Mouse (Mus musculus): ENCODE data around the gene Pphln1.
A peak's percentile ranks its signal among the peaks of the same experiment; 100 is the strongest.
"Not testable (repeated sequence)": the region's sequence is repeated elsewhere in the genome, so short reads cannot be mapped to it uniquely, and the experiment has no call there.

The Pphln1 gene

DNA sequence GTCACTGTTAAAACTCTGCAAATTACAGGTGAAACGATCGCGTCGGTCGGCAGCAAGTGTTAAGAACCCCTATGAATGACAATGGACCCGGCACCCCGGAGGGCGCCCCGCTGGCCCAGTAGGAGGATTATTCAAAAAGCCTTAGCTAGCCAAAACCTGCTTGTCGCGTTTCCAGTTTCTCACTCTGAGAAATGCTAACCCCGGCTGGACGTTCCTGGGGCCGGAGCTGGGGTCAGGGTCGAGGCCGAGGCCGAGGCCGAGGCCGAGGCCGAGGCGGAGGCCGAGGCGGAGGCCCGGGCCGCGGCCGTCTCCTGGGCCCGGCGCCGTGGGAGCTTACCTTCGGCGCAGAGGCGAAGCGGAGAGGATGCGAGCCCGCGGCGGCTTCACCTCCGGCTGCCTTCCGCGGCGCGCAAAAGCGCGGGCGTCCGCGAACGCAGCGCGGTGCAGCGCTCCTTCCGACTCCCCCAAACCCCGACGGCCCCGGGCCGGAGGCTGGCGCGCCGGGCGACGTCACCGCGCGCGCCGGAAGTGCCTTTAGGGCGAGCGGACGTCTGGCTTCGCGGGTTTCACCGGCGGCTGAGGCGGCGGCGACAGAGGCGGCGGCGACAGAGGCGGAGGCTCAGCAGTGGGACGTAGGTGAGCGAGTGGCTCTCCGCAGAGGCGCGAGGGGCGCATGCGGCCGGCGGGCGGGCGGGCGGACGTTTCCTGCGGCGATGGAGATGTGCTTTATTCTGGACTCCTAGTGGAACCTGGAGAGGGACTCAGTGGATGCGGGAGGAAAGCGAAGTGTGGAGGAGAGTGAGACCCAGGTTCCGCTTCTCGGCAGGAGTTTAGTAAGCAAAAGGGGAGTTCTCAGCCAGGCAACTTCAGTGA lies at the start of gene Pphln1, which contains the start of gene Zcrb1:
Gene Pphln1, plus strand, starts transcription at position 525 of the 873 bp plus-strand sequence.
Gene Zcrb1, minus strand, starts transcription at position 509 of the 873 bp plus-strand sequence.
- peak; percentile 89 to 92 for DNase-seq

DNA sequence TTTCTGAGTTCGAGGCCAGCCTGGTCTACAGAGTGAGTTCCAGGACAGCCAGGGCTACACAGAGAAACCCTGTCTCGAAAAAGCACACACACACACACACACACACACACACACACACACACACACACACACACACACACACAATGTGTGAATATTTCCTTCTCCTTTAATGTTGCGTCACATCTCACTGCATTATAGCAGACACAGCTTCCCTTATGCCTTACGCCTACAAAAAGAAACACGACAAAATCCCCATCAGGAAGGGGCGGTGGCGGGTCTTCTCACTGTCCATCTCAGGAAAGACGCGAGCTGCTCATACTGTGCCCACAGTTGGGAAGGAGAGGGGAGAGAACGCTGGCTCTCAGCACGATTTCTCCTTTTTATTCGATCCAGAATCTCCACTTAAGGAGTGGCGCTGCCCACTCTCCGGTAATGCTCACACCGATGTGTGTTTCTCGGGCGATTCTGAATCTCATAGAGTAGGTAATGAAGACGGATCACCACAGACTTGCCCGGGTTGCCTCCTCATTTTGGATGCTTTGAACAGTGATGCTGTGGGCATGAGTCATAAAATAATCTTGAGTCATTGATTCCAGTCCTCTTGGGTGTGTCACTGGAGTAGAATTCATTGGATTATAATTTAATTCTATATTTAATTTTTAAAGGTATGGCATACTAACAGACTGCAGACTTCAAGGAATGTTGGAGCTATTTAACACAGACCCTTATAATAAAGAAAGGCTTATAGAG lies 39.6 kb upstream of the Pphln1 start:
- no peak for DNase-seq

DNA sequence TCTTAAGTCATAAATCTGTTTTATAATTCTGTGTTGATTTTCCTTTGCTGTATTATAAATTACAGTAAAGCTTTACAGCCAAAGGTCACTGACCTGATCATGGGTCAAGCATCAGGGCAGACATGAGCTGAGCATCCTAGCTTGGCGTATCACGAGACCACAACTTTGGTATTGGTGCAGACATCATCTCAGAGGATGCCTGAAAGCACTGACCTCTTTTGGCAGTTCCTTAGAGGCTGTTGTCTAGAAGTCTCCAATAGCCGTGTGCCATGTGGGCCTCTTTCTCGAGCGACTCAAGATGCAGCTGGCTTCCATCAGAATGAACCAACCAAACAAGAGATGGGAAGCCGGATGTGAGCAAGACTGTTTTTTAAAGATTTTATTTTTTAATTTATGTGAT lies 32.6 kb upstream of the Pphln1 start:
- DNase-seq, result no peak

DNA sequence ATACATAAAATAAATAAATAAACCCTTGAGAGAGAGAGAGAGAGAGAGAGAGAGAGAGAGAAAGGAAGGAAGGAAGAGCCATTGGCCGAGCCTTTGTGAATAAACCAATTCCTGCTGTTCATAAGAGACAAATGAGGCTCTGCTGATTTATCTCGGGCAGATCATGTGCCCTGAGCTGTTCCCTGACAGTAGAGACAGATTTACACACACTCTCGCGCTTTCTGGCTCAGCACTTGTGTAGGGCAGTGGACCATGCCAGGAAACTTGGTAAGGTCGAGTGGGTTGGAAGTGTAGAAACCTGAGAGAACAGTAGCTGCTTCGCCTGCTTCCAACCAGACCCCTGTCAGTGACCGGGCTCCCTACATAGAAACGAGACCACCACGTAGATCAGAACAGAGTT lies 29.6 kb upstream of the Pphln1 start:
- no peak for DNase-seq

DNA sequence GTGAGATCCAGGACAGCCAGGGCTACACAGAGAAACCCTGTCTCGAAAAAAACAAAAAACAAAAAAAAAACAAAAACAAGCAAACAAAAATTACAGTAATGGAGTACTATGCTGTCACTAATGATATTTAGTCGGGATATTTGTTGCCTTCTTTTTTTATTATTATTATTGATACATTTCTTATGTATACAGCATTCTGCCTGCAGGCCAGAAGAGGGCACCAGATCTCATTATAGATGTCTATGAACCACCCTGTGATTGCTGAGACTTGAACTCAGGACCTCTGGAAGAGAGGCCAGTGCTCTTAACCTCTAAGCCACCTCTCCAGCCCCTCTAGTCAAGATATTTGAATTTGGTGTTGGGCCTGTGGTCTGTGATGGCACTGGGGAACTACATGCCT lies 26.3 kb upstream of the Pphln1 start:
- DNase-seq, result no peak

DNA sequence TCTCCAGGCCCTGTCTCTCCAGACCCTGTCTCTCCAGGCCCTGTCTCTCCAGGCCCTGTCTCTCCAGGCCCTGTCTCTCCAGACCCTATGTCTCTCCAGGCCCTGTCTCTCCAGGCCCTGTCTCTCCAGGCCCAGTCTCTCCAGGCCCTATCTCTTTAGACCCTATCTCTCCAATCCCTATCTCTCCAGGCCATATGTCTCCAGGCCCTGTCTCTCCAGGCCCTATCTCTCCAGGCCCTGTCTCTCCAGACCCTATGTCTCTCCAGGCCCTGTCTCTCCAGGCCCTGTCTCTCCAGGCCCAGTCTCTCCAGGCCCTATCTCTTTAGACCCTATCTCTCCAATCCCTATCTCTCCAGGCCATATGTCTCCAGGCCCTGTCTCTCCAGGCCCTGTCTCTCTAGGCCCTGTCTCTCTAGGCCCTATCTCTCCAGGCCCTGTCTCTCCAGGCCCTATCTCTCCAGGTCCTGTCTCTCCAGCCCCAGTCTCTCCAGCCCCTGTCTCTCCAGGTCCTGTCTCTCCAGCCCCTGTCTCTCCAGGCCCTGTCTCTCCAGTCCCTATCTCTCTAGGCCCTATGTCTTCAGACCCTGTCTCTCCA lies 25.5 kb upstream of the Pphln1 start:
- not testable (repeated sequence) for DNase-seq

DNA sequence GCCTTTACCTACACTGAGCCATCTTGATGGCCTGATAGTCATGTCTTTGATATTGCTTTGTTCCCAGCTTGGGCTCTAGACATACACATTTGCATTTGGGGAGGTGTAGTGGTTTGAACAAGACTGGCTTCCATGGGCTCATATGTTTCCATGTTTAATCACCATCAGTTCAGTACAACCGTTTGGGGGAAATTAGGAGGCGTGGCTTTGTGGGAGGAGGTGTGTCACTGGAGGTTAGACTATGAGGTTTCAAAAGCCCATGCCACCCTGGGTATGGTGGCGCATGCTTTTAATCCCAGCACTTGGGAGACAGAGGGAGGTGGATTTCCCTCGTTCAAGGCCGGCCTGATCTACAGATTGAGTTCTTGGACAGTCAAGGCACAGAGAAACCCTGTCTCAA lies 22.5 kb upstream of the Pphln1 start:
- no peak for DNase-seq

DNA sequence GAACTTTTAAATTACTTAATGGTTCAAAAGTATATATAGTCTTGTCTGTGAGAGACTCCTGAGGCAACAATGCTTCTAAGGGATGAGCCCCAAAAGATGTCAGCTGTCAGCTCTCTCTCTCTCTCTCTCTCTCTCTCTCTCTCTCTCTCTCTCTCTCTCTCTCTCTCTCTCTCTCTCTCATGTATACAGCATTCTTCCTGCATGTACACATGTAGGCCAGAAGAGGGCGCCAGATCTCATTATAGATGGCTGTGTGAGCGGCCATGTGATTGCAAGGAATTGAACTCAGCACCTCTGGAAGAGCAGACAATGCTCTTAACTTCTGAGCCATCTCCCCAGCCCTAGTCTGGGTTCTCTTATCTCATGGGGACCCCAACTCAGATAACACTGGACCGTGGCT lies 19.0 kb upstream of the Pphln1 start:
- DNase-seq, result no peak

DNA sequence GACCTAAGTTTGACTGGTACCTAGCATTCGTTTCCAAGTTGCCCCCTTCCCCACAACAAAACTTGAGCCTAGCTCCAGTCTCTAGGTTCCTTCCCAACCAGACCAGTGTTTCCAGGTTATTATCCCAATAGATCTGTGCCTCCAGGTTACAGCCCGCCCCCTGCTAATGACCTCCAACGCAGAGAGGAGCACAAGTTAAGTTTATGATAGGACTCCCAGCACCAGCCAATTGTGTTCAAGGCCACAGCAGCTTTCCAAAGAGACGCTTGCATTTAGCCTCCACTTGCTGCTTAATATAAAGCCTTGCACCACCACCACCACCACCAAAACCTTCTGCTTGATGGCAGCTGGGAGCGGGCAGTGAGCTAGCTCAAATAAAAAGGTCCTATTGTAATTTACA lies 16.8 kb upstream of the Pphln1 start:
- DNase-seq, result no peak

DNA sequence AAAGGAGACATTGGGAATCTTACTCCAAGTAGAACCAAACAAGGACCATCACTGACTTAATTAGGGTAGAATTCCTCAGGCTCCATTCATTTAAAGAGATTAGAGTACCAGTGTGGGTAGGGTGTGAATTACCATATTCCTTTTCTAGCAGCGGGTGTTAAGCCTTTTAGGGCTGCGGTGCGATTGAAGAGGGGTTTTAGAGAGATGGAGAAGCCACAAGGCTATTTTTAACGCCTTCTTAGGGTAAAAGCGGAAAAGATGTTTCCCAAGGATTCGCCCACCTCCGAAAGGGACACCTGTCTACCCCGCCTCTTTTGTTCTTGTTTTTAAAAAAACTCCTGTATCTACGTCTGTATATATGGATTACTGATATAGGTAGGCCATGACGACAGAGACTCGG lies 881 bp upstream of the Pphln1 start:
- no peak for DNase-seq

DNA sequence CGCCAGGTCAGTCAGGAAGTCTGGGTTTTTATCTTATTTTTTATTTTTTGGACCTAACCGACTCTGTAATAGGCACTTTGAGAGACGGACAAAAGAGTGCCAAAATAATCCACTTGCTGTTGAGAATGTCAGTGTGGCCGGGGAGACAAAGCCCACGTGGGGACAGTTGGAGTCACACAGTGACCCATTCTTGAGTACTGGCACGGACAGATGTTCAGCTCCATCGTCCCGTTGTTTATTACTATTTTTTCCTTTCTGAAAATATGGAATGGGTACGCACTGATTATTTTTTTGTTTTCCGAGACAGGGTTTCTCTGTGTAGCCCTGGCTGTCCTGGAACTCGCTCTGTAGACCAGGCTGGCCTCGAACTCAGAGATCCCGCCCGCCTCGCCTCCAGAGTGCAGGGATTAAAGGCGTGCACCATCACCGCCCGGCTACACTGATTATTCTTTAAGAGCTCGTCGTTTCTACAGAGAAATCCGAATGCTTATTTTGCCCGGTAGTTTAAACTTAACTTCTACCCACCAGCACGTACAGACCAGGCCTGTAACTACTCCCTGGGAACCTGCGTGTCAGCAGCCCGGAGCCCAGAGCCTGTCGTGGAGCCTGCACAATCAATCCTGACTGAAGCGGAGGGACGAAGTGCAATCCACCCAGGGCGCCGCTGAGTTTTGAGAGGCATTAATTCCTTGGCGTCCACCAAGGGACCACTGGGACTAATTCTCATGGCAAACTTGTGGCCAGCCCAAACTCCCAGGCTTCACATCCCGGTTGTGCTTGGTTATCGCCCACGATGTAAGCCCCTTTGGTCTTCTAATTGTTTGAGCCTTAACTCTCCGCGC lies 770 bp downstream of the Pphln1 start:
- DNase-seq, result peak; percentile 6 to 20

DNA sequence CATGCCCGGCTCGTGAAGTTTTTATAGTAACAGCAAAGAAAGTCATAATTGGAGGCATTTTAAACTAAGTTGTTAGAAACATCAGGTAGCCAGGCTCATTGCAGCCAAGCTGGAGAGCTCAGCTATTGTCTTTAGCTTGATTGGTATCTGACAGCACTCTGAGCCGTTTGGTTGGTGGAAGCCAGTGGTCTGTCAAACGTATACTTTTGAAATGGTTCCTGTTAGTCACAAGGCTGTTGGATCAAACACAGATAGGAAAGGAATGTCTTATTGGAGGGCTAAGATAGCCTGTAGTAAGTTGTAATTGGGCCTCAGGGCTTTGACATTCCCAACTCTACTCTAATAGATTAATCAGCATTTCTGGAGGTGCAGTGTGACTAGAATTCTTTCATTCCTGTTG lies 3.3 kb downstream of the Pphln1 start:
- DNase-seq, result no peak

DNA sequence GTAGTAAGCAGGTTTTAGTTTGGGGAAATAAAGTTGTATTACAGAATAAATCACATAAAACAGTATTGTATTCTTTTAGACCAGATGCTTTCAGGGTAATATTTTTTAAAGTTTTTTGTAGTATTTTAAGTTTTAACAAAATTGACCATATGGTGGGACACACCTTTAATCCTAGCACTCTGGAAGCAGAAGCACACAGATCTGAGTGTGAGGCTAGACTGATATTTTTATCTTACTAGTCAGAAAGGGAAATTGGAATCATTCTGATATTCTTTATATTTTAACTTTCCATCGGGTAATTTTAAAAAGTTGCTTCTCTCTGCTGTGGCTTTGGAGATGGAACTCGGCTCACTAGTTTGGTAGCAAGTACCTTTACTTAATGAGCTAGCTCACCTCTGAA lies 4.6 kb downstream of the Pphln1 start:
- DNase-seq, result no peak

DNA sequence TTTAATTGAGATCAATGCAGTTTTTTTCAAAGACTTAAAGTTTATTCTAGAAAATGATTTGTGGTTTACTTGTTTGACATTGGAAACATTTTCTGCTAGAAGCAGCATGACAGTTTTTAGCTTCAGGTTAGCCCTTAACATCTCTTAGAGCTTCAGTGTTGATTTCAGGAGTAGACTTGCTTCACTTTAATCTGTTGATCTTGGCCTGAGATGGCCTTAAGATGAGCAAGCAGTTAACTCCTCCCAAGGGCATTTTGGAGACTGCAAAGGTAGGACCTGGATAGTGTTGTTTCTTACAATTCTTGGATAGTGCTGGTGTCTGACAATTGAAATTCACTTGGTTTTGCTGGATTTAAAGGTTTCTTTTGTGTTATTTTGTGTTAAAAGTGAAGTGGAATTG lies 6.7 kb downstream of the Pphln1 start:
- no peak for DNase-seq

DNA sequence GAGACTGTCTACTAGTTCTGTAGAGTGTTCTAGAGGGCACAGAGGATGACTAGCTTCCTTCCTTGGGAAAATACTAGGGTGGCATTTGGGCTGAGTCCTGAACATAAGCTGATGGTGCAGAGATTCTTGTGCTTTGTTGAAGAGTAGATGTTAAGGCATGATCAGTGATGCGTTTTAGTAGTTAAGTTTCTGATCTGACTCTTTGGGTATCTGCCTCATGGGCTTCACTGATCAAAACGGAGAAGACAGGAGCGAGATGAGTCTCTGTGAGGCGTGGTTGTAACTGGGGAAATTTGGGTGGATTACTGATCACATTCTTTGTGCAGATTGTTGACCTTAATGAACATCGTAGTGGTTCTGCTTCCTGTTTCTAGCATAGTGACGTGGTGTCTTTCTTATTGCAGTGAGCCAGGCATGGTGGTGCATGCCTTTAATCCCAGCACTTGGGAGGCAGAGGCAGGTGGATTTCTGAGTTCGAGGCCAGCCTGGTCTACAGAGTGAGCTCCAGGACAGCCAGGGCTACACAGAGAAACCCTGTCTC lies 7.4 kb downstream of the Pphln1 start:
- no peak for DNase-seq

DNA sequence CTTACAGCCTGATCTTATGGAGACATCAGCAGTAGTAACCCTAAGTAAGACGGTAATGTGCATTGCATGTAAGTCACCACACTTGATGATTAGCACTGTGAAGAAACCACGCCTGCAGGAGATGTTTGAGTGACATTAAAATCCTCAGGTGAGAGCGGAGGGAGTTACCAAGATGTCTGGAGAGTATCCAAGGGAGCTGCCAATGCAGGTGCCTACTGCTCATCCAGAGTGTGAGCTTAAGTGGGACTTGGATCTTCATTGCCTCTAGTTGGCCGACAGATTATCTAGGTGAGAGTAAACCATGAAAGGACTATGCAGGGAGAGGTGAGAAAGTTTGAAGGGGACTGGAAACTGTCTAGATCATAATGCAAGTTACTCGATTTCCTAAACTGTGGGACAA lies 8.3 kb downstream of the Pphln1 start:
- no peak for DNase-seq

DNA sequence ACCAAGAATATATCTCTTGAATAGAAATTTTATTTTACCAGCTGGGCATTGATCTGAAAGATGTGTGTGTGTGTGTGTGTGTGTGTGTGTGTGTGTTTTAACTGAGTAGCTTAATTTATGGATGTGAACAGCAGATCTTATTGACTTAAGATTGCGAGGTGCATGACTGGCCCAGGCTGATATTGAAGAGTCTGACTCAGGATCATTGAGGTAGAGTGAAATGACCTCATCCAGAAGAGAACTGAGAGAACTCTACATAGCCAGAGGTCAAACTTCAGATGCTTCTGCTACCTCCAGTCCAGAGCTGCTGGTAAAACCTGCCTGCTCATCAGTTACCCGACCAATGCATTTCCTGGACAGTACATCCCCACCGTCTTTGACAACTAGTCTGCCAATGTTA lies 14.3 kb downstream of the Pphln1 start:
- no peak for DNase-seq

DNA sequence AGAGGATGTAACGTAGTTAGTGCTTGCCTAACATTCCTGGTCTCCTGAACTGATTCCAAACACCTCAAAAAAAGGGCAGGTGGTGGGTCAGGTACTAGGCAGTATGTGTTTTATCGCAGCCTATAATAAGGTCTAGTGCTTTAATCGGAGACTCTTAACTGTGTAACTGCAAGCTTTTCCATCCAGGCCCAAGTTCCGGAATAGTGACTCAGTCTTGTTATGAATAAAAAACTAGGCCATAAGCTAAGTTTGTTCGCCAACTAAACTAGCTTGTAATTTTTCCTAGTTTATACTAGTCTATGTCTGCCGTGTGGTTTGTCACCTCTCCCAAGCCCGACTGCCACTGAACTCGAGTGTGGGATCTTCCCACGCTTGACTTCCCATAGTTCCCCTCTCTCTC lies 16.3 kb downstream of the Pphln1 start:
- DNase-seq, result no peak

DNA sequence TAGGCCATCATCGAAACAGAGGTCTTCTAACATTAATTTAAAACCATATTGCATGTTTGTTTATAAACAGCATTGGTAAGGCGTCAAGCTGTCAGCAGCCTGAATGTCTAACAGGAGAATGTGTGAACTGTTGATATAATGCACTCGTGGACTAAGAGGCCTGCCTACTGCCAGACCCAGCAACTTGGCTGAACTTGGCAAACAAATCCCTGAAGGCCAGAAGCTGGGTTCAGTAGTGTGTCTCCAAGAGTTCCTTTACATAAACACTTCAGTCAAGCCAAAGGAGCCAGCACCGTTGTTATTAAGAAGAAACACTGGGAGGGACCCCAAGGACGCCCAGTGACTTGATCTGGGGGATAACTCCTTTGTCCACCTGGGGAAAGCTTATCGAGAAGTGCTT lies 18.1 kb downstream of the Pphln1 start:
- DNase-seq, result no peak

DNA sequence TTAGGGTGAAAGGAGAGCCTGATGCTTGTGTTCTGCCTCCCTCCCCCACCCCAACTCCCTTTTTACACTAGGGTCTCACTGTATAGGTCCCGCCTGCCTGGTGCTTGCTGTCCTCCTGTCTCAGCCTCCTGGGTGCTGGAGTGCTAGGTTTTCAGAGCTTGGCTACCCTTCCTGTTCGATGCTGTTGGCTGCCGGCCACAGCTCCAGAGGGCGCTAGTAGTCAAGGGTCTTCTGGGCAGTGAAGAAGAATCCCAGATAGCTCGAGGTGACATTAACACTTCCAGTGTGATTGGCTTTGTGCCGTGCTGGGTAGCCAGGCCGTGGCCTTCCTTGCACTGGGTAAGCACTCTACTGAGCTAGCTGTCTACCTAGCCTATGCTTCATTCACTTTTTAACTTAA lies 22.4 kb downstream of the Pphln1 start:
- DNase-seq, result no peak

DNA sequence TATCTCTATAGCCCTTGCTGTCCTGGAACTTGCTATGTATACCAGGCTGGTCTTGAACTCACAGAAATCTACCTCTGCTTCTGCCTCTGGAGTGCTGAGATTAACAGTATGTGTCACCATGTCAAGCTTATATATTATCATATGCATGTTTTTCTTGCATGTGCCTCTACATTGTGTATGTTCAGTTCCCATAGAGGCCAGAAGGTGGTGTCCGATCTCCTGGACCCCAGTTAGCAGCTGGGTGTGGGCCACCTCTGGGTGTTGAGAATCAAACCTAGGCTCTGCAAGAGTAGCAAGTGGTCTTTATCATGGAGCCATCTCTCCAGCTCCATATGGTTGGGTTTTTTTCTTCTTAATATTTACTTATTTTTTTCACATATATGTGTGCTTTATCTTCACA lies 24.4 kb downstream of the Pphln1 start:
- no peak for DNase-seq

DNA sequence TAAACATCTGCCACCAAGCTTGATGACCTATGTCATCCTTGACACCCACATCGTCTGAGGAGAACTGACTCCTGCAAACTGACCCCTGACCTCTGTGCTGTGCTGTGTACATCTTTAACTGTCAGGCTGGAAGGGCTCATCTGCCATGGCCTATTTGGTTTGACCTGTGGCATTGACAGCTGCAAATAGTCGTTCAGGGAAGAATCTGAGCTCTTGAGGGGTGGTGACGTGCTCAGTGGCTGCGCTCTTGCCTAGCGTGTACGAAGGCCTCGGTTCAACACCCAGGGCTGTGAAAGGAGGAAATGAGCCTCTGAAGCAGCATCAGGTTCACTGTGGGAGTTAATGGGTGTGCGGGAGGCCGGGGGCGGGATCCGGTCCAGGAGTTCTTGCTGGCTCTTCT lies 35.7 kb downstream of the Pphln1 start:
- no peak for DNase-seq

DNA sequence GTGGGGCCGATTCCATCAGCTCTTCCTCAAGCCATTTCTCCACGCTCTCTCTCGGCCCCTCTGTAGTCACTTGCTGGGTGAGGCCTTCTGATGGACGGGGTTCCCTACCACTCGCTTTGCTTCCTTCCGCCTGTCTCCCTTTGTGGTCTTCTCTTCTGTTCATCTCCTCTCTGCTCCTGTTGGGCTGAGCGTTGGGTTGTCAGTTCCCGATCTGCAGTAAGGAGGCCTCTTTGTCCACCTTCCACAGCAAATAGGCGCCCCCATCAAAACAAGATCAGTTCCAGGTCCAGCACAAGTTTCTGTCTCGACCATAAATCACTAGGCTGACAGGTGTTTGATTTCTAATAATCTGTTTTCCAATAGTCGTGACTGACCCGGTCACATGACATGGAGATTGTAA lies 37.8 kb downstream of the Pphln1 start:
- DNase-seq, result no peak

Data from cerebellum, postnatal 25 days (tissue).